Mouse (Mus musculus): ENCODE results near the gene Akt1s1. TPM values are rescaled to one million over a fixed set of nuclear protein-coding genes. Genes with fewer than 3 reads are reported as not detected.

Gene Akt1s1
- polyA plus RNA-seq, 1 experiment from 2014 or later = 89.4 TPM

DNA sequence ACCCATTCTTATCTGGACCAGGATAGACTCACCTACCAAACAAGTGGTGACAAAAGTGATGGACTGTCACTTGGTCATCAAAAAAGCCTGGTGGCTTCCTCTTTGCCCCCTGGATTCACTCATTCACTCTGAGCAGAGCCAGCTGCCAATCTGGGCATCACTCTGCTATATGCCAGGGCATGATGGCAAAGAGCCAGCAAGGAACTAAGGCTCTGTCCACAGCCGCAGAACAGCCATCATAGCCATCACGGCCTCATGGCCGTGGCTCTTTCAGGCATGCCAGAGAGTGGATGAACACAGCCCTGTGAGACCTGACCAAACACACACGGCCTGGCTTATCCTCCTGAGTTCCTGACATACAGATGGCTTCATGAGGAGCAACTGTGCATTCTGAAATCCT is 41.9 kb downstream of the Akt1s1 start:
- no peaks in the 10 kb centered on the region for H3K27me3 ChIP-seq (replicated peaks; ENCODE audit: insufficient read depth, low read length)
- no peak for ATAC-seq
- no peak overlapping the region for H3K9ac ChIP-seq (replicated peaks; ENCODE audit: low read depth)
- TF ChIP-seq CTCF (IDR thresholded peaks at IDR 0.05) (no peak), EP300 (IDR thresholded peaks at IDR 0.05) (no peak)
- DNase-seq (ENCODE audit: low spot score) = no peak
- peak overlapping the region; percentile 91 for H3K4me2 ChIP-seq (replicated peaks; ENCODE audit: low read depth, low read length)
- WGBS = 65% methylated on average over 4 of the region's 4 CpGs
- H3K9me3 ChIP-seq (ENCODE audit: low read length) = no peaks in the 10 kb centered on the region
- H3K36me3 ChIP-seq (ENCODE audit: insufficient read depth, low read length) = no peaks in the 10 kb centered on the region
- H3K27ac ChIP-seq (ENCODE audit: low read length) = no peak overlapping the region
- H3K4me3 ChIP-seq (ENCODE audit: low read depth, low read length) = no peak overlapping the region
- H3K4me1 ChIP-seq (ENCODE audit: insufficient read depth, low read depth, low read length) = peaks cover 4% of the 10 kb centered on the region; the same call in 1 of the 2 replicates

DNA sequence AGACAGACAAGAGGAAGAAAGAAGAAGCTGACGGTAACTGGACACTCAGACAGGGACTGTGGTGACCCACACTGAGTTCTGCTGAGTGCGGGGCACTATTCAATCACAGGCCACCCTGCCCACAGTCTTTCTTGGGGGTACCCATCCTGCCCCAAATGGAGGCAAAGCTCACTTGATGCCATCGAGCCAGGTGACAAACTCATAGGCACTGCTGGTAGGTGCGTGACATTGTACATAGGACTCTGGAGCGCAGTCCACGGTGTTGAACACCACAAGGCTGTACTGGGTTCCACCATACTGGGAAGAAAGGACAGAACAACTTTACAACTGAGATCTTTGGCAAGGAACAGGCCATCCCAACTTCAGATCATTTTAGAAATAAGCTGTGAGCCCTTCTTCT is 42.8 kb downstream of the Akt1s1 start:
- H3K4me1 ChIP-seq (ENCODE audit: insufficient read depth, low read depth, low read length) = peaks cover 7% of the 10 kb centered on the region; the same call in 1 of the 2 replicates
- 11% methylated on average over 6 of the region's 6 CpGs for WGBS
- no peaks in the 10 kb centered on the region for H3K27me3 ChIP-seq (replicated peaks; ENCODE audit: insufficient read depth, low read length)
- peak overlapping the region; percentile 84 for H3K4me3 ChIP-seq (ENCODE audit: low read depth, low read length)
- no peak for TF ChIP-seq EP300 (IDR thresholded peaks at IDR 0.05)
- no peak for TF ChIP-seq CTCF (IDR thresholded peaks at IDR 0.05)
- H3K9ac ChIP-seq (replicated peaks; ENCODE audit: low read depth) = peak overlapping the region; percentile 85
- peak overlapping the region; percentile 91 for H3K4me2 ChIP-seq (replicated peaks; ENCODE audit: low read depth, low read length)
- no peak for DNase-seq (ENCODE audit: low spot score)
- H3K36me3 ChIP-seq (ENCODE audit: insufficient read depth, low read length) = no peaks in the 10 kb centered on the region
- no peaks in the 10 kb centered on the region for H3K9me3 ChIP-seq (ENCODE audit: low read length)
- H3K27ac ChIP-seq (ENCODE audit: low read length) = peak overlapping the region; percentile 97
- ATAC-seq = no peak

DNA sequence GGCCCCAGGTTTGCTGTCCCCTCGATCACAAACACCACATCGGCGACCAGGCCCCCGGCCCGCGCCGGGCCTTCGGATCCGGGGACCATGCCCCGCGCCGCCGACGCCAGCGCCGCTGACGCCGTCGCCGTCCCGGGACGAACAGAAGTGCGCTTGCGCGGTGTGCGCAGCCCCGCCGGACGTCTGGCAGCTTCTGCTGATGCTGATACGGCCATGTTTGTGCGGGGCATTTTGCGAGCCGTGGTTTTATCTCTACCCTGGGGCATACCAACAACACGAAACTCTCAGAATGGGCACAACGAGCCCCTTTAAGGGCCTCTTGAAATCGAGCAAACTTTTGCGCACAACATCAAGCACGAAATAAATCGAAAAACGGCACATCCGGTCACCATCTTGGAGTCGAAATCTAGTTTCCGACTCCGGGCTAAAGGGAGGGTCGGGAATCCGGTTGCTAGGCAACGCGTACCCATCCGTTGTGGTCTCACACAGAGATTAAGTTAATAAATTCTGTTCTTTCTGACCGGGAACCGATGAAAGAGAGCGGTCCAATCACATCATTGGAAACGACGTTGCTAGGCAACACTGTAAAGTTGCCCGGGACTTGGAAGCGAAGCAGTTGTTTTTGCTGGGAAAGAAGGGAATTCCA is 43.6 kb downstream of the Akt1s1 start, which contains the start of gene Med25:
TSS of gene Med25 (minus strand) at position 437 of the 646 bp plus-strand sequence.
- no peaks in the 10 kb centered on the region for H3K36me3 ChIP-seq (ENCODE audit: insufficient read depth, low read length)
- TF ChIP-seq CTCF (IDR thresholded peaks at IDR 0.05) (no peak), EP300 (IDR thresholded peaks at IDR 0.05) (peak; percentile 63; the same call in 1 of the 2 replicates)
- no peaks in the 10 kb centered on the region for H3K9me3 ChIP-seq (ENCODE audit: low read length)
- H3K4me1 ChIP-seq (ENCODE audit: insufficient read depth, low read depth, low read length) = peaks cover 12% of the 10 kb centered on the region; the same call in 1 of the 2 replicates
- peak within 1 kb of the TSS; percentile 91 for H3K4me2 ChIP-seq (replicated peaks; ENCODE audit: low read depth, low read length)
- under 1% methylated on average over 54 of the region's 56 CpGs for WGBS
- H3K9ac ChIP-seq (replicated peaks; ENCODE audit: low read depth) = peak within 1 kb of the TSS; percentile 85
- H3K27me3 ChIP-seq (replicated peaks; ENCODE audit: insufficient read depth, low read length) = no peaks in the 10 kb centered on the region
- DNase-seq (ENCODE audit: low spot score) = peak; percentile 98
- H3K4me3 ChIP-seq (ENCODE audit: low read depth, low read length) = peak within 1 kb of the TSS; percentile 84
- peak within 1 kb of the TSS; percentile 97 for H3K27ac ChIP-seq (ENCODE audit: low read length)
- ATAC-seq = peak; percentile 76

DNA sequence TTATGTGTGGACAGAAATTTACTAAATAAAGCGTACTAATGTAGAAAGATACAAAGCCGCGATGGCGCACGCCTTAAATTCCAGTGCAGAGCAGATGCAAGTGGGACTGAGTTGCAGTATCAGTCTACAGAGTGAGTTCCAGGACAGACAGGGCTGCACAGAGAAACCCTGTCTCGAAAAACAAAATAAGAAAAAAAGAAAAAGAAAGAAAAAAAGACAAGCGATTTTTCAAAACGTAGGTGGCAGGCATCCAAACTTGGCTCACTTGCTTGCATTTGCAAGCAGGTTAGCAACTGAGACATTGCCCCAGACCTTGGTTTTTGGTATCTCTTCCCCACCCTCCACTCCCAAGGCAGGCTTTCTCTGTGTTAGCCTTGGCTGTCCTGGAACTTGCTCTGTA is 44.4 kb downstream of the Akt1s1 start:
- H3K4me1 ChIP-seq (ENCODE audit: insufficient read depth, low read depth, low read length) = peaks cover 12% of the 10 kb centered on the region; the same call in 1 of the 2 replicates
- peak overlapping the region; percentile 33; the same call in 1 of the 2 replicates for H3K27ac ChIP-seq (ENCODE audit: low read length)
- H3K9ac ChIP-seq (replicated peaks; ENCODE audit: low read depth) = no peak overlapping the region
- no peaks in the 10 kb centered on the region for H3K9me3 ChIP-seq (ENCODE audit: low read length)
- H3K4me2 ChIP-seq (replicated peaks; ENCODE audit: low read depth, low read length) = peak overlapping the region; percentile 91; the same call in 1 of the 2 replicates
- no peak for DNase-seq (ENCODE audit: low spot score)
- WGBS = 18% methylated on average over 8 of the region's 8 CpGs
- no peak for ATAC-seq
- no peaks in the 10 kb centered on the region for H3K36me3 ChIP-seq (ENCODE audit: insufficient read depth, low read length)
- no peak for TF ChIP-seq EP300 (IDR thresholded peaks at IDR 0.05)
- TF ChIP-seq CTCF (IDR thresholded peaks at IDR 0.05) = no peak
- no peaks in the 10 kb centered on the region for H3K27me3 ChIP-seq (replicated peaks; ENCODE audit: insufficient read depth, low read length)
- H3K4me3 ChIP-seq (ENCODE audit: low read depth, low read length) = peak overlapping the region; percentile 84; the same call in 1 of the 2 replicates

DNA sequence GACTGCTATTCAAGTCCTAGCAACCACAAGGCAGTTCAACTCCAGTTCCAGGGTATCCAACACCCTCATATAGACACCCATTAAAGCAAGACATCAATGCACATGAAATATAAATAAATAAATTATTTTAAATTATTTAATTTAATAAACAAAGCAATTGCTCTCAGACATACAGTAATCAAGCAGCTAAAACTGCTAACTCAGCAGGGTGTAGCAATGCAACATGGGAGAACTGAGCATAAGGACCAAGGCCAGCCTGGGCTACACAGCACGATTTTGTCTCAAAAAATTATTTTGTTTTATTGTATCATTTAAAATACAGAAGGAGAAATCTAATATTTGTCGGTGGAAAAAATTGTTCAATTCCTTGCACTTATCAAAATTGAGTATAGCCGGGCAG is 45.4 kb downstream of the Akt1s1 start:
- Histone ChIP-seq H3K4me1 (ENCODE audit: insufficient read depth, low read depth, low read length) (peaks cover 12% of the 10 kb centered on the region; the same call in 1 of the 2 replicates), H3K27ac (ENCODE audit: low read length) (no peak overlapping the region)

GRCm38 (mm10) chr7:44895206-44895592 is 46.4 kb downstream of the Akt1s1 start:
- WGBS = 64% methylated on average over 7 of the region's 7 CpGs

More for the DNA sequence above, 45.4 kb downstream of the Akt1s1 start:
- Histone ChIP-seq H3K4me3 (ENCODE audit: low read depth, low read length) (no peak overlapping the region), H3K4me2 (replicated peaks; ENCODE audit: low read depth, low read length) (no peak overlapping the region), H3K9me3 (ENCODE audit: low read length) (no peaks in the 10 kb centered on the region), H3K36me3 (ENCODE audit: insufficient read depth, low read length) (no peaks in the 10 kb centered on the region), H3K27me3 (replicated peaks; ENCODE audit: insufficient read depth, low read length) (no peaks in the 10 kb centered on the region), H3K9ac (replicated peaks; ENCODE audit: low read depth) (no peak overlapping the region)
- TF ChIP-seq EP300 (IDR thresholded peaks at IDR 0.05) (no peak), CTCF (IDR thresholded peaks at IDR 0.05) (no peak)
- WGBS = 83% methylated on average over 3 of the region's 3 CpGs
- no peak for DNase-seq (ENCODE audit: low spot score)
- ATAC-seq = no peak

More at GRCm38 (mm10) chr7:44895206-44895592, 46.4 kb downstream of the Akt1s1 start:
- Histone ChIP-seq H3K36me3 (ENCODE audit: insufficient read depth, low read length) (no peaks in the 10 kb centered on the region), H3K4me1 (ENCODE audit: insufficient read depth, low read depth, low read length) (peaks cover 12% of the 10 kb centered on the region; the same call in 1 of the 2 replicates), H3K27ac (ENCODE audit: low read length) (peak overlapping the region; percentile 73; the same call in 1 of the 2 replicates), H3K4me3 (ENCODE audit: low read depth, low read length) (0 out of 2 replicates have a peak overlapping the region, but pooled peaks have one; percentile 53), H3K4me2 (replicated peaks; ENCODE audit: low read depth, low read length) (peak overlapping the region; percentile 70), H3K9me3 (ENCODE audit: low read length) (no peaks in the 10 kb centered on the region), H3K27me3 (replicated peaks; ENCODE audit: insufficient read depth, low read length) (no peaks in the 10 kb centered on the region), H3K9ac (replicated peaks; ENCODE audit: low read depth) (no peak overlapping the region)
- ATAC-seq (no peak), DNase-seq (ENCODE audit: low spot score) (no peak)
- TF ChIP-seq EP300 (IDR thresholded peaks at IDR 0.05) = no peak

All from lung, postnatal 0 days (tissue).